Mouse (Mus musculus): ENCODE results near the gene Shroom3. TPM values are rescaled to one million over a fixed set of nuclear protein-coding genes. Genes with fewer than 3 reads are reported as not detected.

The Shroom3 gene
- polyA plus RNA-seq, 1 experiment from 2014 or later = not detected

DNA sequence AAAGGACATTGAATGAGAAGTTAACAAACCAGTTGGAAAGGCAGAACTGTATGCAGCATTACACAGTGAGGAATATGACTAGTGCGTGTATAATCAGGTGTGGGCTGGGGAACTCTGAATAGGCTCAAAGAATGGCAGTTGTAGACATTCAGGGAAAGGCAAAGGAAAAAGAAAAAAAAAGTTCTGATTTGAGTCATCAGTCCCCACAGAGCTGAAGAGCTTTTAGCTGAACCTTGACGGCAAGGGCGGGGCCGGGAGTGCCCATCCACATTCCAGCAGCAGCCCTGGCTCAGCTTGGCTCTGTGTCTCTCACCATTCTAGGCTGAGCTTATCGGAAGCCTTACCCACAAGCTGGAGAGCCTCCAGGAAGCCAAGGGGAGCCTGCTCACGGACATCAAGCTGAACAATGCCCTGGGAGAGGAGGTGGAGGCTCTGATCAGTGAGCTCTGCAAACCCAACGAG, 278.6 kb downstream of the Shroom3 start:
- WGBS (ENCODE audit: missing documents) = 79% methylated on average over 7 of the region's 7 CpGs
- Histone ChIP-seq H3K79me2 (ENCODE audit: inconsistent target) (no peaks in the 10 kb centered on the region), H3K27ac (no peak overlapping the region), H3K4me3 (ENCODE audit: inconsistent target) (no peak overlapping the region), H3K36me3 (ENCODE audit: inconsistent target) (no peaks in the 10 kb centered on the region)

DNA sequence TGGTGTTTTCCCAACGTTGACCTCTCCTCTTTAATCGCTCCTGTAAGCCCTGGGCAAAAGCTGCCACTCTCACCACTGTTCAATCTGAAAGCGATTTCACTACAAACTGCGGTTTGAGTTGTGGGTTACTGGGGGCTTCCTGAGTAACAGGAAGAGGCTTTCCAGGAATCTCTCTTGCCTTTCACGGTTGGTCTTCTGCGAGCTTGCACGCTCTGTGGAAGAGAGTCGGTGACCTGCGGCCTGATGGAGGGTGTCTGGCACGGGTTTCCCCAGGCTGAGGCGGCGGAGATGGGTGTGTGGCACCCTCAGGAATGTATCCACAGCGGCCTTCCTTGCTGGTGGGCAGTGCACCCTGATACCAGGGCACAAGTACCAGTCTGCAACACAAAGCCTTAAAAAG, 281.5 kb downstream of the Shroom3 start:
- H3K36me3 ChIP-seq (ENCODE audit: inconsistent target) = no peaks in the 10 kb centered on the region
- WGBS (ENCODE audit: missing documents) = 0% methylated on average over 13 of the region's 13 CpGs

DNA sequence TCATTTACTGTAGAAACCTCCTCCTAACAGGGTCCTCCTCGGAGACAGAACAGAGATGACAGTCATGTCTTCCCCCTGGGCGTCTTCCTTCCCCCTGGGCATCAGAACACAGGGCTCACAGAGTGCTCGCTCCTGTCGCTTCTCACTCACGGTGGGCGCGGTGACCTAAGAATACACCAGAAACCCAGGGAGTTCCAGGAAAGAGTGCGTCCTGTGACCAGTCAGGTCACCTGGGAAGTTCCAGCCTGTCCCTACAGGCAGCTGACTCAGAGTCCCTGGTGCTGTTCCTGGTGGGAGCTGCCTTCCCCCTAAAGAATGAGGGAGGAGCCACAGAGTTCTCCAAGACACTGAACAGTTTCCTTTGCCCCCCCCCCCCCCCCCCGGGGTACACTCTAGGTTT, 283.9 kb downstream of the Shroom3 start:
- Histone ChIP-seq H3K4me3 (ENCODE audit: inconsistent target) (no peak overlapping the region), H3K79me2 (ENCODE audit: inconsistent target) (no peaks in the 10 kb centered on the region), H3K36me3 (ENCODE audit: inconsistent target) (no peaks in the 10 kb centered on the region), H3K27ac (no peak overlapping the region)
- 92% methylated on average over 8 of the region's 9 CpGs for WGBS (ENCODE audit: missing documents)

More for the DNA sequence above, 281.5 kb downstream of the Shroom3 start:
- no peaks in the 10 kb centered on the region for H3K79me2 ChIP-seq (ENCODE audit: inconsistent target)
- no peak overlapping the region for H3K4me3 ChIP-seq (ENCODE audit: inconsistent target)
- no peak overlapping the region for H3K27ac ChIP-seq

DNA sequence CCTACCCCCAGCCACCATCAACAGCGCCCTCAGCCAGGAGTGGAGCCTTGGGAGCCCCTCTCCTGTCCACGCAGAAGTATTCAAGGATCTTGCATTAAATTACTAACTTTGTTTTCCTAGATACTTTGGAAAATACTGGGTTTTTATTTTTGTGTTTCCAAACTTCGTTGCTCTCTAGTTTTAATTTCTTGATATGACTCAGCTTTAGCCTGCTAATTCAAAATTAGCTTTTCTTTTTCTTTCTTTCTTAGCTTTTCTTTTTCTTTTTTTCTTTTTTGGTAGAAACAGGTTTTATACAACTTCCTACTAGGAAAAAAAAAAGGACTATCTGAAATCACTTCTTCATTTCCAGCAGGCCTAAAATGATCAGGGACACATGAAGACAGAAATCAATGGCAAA, 284.7 kb downstream of the Shroom3 start:
- Histone ChIP-seq H3K27ac (no peak overlapping the region), H3K79me2 (ENCODE audit: inconsistent target) (no peaks in the 10 kb centered on the region), H3K36me3 (ENCODE audit: inconsistent target) (no peaks in the 10 kb centered on the region), H3K4me3 (ENCODE audit: inconsistent target) (no peak overlapping the region)
- 91% methylated on average over 3 of the region's 3 CpGs for WGBS (ENCODE audit: missing documents)

DNA sequence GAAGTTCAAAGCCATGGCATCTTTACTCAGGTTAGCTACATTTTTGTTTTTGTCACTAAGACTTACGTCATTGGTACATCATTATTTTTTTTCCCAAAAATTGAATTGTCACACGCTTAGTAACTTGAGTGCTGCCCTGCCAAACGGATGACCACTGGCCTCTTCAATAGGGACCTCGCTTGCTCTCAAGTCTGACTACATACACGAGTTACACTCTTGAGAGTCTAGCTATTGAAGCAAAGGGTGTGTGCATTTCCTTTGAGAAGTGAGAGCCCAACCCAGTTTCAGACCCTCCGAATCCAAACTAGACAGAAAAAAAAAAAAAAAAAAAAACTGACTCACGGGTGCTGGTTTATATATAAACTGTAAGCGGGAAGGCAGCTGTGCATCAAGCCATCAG, 286.2 kb downstream of the Shroom3 start:
- Histone ChIP-seq H3K79me2 (ENCODE audit: inconsistent target) (no peaks in the 10 kb centered on the region), H3K36me3 (ENCODE audit: inconsistent target) (no peaks in the 10 kb centered on the region), H3K4me3 (ENCODE audit: inconsistent target) (no peak overlapping the region), H3K27ac (no peak overlapping the region)
- WGBS (ENCODE audit: missing documents) = 76% methylated on average over 8 of the region's 8 CpGs

DNA sequence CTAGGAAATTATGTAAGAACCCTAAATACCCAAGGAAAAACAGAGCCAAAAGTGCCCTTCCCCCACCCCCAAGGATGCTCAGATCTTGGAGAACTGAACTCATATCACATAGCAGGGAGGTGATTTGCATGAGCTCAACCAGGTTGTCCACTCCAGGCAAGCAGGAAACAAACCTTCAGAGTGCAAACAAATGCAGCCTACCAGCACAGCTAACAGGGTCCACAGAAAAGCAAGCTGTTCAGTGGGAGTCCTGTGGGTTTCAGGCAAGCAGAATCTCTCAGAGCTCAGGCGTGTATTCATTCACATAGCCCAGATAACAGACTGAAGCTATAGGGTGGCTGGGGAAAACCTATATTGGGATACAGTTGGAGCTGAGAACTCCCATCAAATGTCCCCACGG, 286.7 kb downstream of the Shroom3 start:
- H3K4me3 ChIP-seq (ENCODE audit: inconsistent target) = no peak overlapping the region
- no peak overlapping the region for H3K27ac ChIP-seq
- no peaks in the 10 kb centered on the region for H3K36me3 ChIP-seq (ENCODE audit: inconsistent target)
- WGBS (ENCODE audit: missing documents) = 86% methylated on average over 2 of the region's 2 CpGs
- H3K79me2 ChIP-seq (ENCODE audit: inconsistent target) = no peaks in the 10 kb centered on the region

DNA sequence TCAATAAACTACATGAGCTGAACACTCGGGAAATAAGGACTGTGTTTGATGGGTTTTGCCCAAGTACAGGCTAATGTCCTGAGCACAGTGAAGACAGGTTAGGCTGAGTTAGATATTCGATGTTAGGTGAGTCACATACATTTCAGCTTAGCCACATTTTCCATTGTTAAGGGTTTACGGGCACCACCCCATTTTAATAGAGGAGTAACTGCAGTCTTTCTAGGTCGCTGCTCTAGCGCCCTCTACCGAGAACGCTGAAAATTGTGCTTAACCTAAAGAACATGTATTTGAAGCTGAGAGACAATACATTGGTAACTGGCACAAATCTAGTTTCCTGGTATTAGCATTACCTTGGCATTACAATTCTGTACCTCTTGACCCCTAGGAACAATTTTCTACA, 287.2 kb downstream of the Shroom3 start:
- H3K79me2 ChIP-seq (ENCODE audit: inconsistent target) = no peaks in the 10 kb centered on the region
- WGBS (ENCODE audit: missing documents) = 60% methylated on average over 7 of the region's 7 CpGs
- H3K36me3 ChIP-seq (ENCODE audit: inconsistent target) = no peaks in the 10 kb centered on the region
- H3K4me3 ChIP-seq (ENCODE audit: inconsistent target) = no peak overlapping the region
- no peak overlapping the region for H3K27ac ChIP-seq

DNA sequence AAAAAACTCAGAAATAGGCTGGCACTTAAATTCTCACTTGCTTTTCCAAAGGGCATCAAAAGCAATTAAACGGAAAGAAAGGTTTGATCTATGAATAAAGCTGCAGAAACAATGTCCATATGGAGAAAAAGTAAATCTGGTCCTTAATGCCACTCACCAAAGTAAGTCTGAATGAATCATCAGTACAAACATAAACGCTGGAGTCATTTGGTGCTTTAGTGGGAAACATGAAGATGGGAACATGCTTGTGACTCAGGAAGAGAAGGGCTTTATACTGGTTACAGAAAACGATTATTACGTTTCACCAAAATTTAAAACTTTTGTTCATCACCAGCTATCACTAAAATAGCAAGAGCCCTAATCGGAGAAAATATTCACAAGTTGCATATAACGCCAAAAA, 297.2 kb downstream of the Shroom3 start:
- Histone ChIP-seq H3K27ac (no peak overlapping the region), H3K4me3 (ENCODE audit: inconsistent target) (no peak overlapping the region), H3K79me2 (ENCODE audit: inconsistent target) (no peaks in the 10 kb centered on the region), H3K36me3 (ENCODE audit: inconsistent target) (no peaks in the 10 kb centered on the region)
- 91% methylated on average over 6 of the region's 6 CpGs for WGBS (ENCODE audit: missing documents)

DNA sequence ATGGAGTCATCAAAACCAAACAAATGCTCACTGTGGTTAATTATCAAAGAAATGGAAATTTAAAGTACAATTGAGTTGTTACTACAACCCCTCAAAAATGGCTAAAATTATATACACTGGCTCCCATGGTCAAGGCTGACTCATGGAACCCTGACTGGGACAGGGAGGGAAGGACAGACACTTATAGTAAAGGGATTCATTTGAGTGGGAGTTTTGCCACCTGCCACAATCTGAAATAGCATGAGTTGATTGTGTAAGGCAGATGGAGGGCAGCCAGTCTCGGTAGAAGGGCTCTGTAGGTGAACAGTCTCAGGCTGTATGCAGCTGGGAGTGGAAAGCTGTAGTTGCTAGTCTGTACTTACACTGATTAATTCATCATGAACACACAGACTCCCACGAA, 297.6 kb downstream of the Shroom3 start:
- Histone ChIP-seq H3K36me3 (ENCODE audit: inconsistent target) (no peaks in the 10 kb centered on the region), H3K79me2 (ENCODE audit: inconsistent target) (no peaks in the 10 kb centered on the region), H3K27ac (no peak overlapping the region), H3K4me3 (ENCODE audit: inconsistent target) (no peak overlapping the region)
- WGBS (ENCODE audit: missing documents) = 75% methylated on average over 2 of the region's 2 CpGs

DNA sequence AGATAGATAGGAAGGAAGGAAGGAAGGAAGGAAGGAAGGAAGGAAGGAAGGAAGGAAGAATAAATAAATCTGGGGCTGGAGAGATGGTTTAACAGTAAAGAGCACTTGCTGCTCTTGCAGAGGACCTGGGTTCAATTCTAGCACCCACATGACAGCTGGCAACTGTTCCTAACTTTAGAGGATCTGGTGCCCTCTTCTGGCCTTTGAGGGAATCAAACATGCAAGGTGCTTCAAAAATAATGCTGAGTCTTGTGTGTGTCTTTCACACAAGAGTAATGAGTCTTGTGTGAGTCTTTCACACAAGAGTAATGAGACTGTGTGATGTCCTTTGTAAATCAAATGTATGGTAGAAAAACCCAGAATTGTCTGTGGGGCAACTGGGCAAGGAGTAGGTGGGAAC, 299.4 kb downstream of the Shroom3 start:
- no peak overlapping the region for H3K27ac ChIP-seq
- no peaks in the 10 kb centered on the region for H3K79me2 ChIP-seq (ENCODE audit: inconsistent target)
- no peak overlapping the region for H3K4me3 ChIP-seq (ENCODE audit: inconsistent target)
- no peaks in the 10 kb centered on the region for H3K36me3 ChIP-seq (ENCODE audit: inconsistent target)

DNA sequence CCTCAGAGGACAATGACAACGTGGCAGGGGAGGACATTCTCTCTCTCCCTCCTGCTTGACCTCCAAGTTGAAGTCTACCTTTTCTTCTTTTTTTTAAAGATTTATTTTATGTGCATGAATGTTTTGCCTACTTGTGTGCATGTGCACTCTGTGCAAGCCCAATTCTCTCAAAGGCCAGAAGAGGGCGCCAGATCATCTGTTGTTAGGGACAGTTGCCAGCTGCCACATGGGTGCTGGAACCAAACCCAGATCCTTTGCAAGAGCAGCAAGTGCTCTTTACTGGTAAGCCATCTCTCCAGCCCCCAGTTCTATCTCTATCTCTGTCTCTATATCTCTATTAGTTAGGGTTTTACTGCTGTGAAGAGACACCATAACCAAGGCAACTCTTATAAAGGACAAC, 300.7 kb downstream of the Shroom3 start:
- H3K79me2 ChIP-seq (ENCODE audit: inconsistent target) = no peaks in the 10 kb centered on the region
- WGBS (ENCODE audit: missing documents) = 67% methylated on average over 2 of the region's 2 CpGs
- no peaks in the 10 kb centered on the region for H3K36me3 ChIP-seq (ENCODE audit: inconsistent target)
- H3K27ac ChIP-seq = no peak overlapping the region
- H3K4me3 ChIP-seq (ENCODE audit: inconsistent target) = no peak overlapping the region

DNA sequence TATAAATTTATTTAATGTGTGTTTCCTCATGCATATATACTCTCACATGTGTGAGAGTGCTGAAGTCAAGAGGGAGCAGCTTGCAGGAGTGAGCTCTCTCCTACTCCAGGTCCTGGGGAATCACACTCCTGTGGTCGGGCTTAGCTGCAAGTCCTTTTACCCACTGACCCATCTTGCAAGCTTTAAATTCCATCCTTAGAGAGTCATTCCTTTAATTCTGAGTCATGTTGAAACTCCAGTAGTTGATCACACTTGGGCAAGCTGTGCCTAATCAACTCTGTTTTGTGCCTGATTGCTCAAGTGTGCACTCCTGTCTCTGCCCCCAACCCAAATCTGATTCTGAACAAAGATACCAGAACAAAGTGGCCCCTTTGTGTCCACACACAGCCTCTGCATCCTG, 301.5 kb downstream of the Shroom3 start:
- H3K36me3 ChIP-seq (ENCODE audit: inconsistent target) = no peaks in the 10 kb centered on the region
- WGBS (ENCODE audit: missing documents) = 75% methylated on average over 1 of the region's 1 CpGs
- H3K27ac ChIP-seq = no peak overlapping the region

DNA sequence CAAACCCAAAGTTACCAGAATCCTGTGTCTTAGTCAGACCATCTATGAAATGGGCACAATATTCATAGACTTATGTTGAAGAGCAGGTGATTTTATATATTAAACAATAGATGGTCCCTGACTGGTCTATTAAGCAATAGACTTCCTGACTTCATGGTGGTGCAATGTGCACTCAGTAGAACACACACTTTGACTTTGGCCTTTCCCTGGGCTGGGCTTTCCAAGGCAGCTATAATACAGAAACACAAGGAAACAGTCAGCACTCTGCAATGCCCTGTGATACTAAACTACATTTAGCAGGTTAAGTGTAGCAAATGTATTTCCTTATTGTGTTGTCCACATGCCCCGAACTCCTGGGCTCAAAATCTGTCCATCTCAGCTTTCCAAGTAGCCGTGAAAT, 302.2 kb downstream of the Shroom3 start:
- no peak overlapping the region for H3K4me3 ChIP-seq (ENCODE audit: inconsistent target)
- WGBS (ENCODE audit: missing documents) = 96% methylated on average over 2 of the region's 2 CpGs
- no peak overlapping the region for H3K27ac ChIP-seq
- no peaks in the 10 kb centered on the region for H3K36me3 ChIP-seq (ENCODE audit: inconsistent target)
- no peaks in the 10 kb centered on the region for H3K79me2 ChIP-seq (ENCODE audit: inconsistent target)

More for the DNA sequence above, 301.5 kb downstream of the Shroom3 start:
- Histone ChIP-seq H3K4me3 (ENCODE audit: inconsistent target) (no peak overlapping the region), H3K79me2 (ENCODE audit: inconsistent target) (no peaks in the 10 kb centered on the region)

DNA sequence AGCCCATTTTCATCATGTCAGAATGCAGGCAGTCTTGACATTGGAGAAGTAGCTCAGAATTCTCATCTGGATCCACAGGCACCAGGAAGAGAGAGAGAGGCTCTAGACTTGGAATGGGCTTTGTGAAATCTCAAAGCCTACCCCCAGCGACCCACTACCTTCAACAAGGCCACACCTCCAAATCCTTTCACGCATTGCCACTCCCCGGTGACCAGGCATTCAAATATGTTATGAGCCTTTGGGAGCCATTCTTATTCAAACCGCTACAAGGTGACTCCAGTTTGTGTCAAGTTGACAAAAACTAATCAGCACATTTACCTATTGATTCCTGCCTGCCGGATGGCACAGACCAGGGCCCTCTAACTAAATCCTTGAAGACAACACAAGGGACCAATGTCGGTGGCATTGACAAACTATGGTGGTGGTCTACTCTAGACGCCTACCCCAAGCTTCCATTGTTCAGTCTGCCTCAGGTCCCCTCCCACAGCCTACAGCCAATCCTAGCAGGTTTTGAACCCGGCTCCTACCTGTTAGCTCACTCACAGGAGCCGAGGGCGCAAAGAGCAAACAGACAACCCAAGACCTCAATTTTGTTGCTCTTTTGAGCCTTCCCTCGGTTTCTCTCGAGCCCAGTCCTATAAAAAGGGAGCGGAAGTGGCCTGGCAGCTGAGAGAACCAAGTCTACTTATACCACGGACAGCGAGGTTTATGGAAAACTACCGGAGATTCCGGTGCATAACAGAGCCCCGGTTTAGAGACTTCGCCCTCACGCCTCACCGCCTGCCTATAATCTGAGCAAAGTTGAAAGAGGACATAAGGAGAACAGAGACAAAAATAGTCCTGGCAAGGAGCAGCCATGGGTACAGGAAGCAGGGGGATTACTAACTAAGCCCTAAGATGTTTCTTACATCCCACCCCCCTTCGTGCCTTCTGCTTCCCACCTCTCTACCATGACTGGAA, 303.7 kb downstream of the Shroom3 start:
- Histone ChIP-seq H3K79me2 (ENCODE audit: inconsistent target) (no peaks in the 10 kb centered on the region), H3K4me3 (ENCODE audit: inconsistent target) (no peak overlapping the region), H3K36me3 (ENCODE audit: inconsistent target) (no peaks in the 10 kb centered on the region), H3K27ac (no peak overlapping the region)
- WGBS (ENCODE audit: missing documents) = 94% methylated on average over 22 of the region's 22 CpGs

DNA sequence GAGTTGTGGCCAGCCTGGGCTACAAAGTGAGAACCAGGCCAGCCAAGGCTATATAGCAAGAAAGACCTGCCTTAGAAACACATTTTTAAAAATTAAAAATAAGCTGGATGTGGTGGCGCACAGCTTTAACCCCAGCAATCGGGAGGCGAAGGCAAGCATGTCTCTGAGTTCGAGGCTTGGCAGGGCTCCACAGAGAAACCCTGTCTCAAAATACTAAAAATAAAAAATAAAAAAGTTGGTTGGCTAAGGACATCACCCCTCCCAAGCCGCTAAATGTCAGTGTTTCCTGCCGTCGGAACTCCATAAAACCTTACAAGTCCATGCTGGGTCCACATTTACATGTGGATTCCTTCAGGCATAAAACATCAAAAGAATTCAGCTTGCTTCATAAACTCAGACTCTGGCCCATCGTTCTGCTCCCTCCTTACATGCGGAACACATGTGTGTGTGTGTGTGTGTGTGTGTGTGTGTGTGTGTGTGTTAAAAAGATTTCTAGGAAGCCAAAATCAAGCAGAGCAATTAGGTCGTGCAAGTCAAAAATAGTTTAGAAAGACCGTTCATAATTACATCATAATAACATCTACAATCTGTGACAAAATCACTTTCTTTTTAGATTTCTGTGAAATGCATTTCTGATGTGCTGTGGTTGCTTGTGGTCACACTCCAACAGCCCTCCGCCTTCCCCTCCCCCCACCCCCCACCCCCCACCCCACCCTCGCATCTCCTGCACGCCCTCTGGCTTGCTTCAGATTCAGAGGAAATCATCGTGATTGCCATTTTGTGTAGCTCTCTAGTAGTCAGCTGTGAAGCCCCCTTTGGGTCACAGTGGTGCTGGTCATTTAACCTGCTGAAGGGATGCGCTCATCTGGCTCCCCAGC, 304.9 kb downstream of the Shroom3 start:
- Histone ChIP-seq H3K79me2 (ENCODE audit: inconsistent target) (no peaks in the 10 kb centered on the region), H3K27ac (no peak overlapping the region), H3K36me3 (ENCODE audit: inconsistent target) (no peaks in the 10 kb centered on the region), H3K4me3 (ENCODE audit: inconsistent target) (no peak overlapping the region)
- 53% methylated on average over 10 of the region's 16 CpGs for WGBS (ENCODE audit: missing documents)

Data from macrophage (primary cell).